Mouse (Mus musculus) G1E (cell line): Measurements from ENCODE around the gene Fgfr2.

Source experiments
- CTCF ChIP-seq: IDR thresholded peaks from 2 replicates; pipeline ENCODE4 v1.5.1; 2012; ENCODE audit warnings: low read depth, low read length, inconsistent platforms, mixed read lengths
- GATA1 ChIP-seq: IDR thresholded peaks from 2 replicates; pipeline ENCODE4 v1.6.1; 2012; ENCODE audit warnings: borderline replicate concordance, low read length, inconsistent platforms, mixed read lengths
- TAL1 ChIP-seq: conservative IDR thresholded peaks from 2 replicates; pipeline ENCODE4 v1.6.1; 2012; ENCODE audit warnings: low read depth, low read length, inconsistent platforms, mixed read lengths

GRCm38 (mm10) chr7:132795141-132795540 is 328.0 kb downstream of the Fgfr2 start:
- TF ChIP-seq CTCF (no peak), GATA1 (no peak), TAL1 (no peak)
